Comparison of ENCODE assay signal across 9 mouse cellular contexts in genomic region chr7:90060343-90061175, GRCm38 (mm10).
DNase-seq lines count a peak whose midpoint lies in the region; ATAC-seq and TF ChIP-seq lines count a peak whose summit lies in the region.
"Had no signal": no experiment of that assay in that cellular context is flagged by ENCODE, and none has a peak within 500 bp of the region (broad histone marks: within the 10 kb centered on the region; RNA-seq: fewer than 3 reads in every experiment).

No protein-coding gene starts in this region.

- no peak for TF ChIP-seq EP300 in heart, postnatal 0 days (IDR thresholded peaks at IDR 0.05; ENCODE audit: low read depth)

- no peaks in the 10 kb centered on the region for H3K36me3 ChIP-seq in heart, postnatal 0 days (replicated peaks; ENCODE audit: control insufficient read depth, insufficient read depth, low read length)
- no peaks in the 10 kb centered on the region for H3K36me3 ChIP-seq in liver, embryonic 11.5 days (ENCODE audit: control insufficient read depth, insufficient read depth, low read length)
- H3K36me3 ChIP-seq: hindbrain, embryonic 15.5 days had no signal

- peak overlapping the region; percentile 24; the same call in 1 of the 2 replicates for H3K4me2 ChIP-seq in heart, postnatal 0 days (ENCODE audit: low read depth, low read length)
- H3K4me2 ChIP-seq in liver, embryonic 11.5 days, result peak overlapping the region; percentile 62
- H3K4me2 ChIP-seq: hindbrain, embryonic 15.5 days had no signal

- TF ChIP-seq CTCF in heart, postnatal 0 days (IDR thresholded peaks at IDR 0.05; ENCODE audit: low read depth), result no peak

- no peak for ATAC-seq in cerebellum, adult (ENCODE audit: insufficient number of reproducible peaks, low FRiP score, low TSS enrichment)
- ATAC-seq in heart, postnatal 0 days (ENCODE audit: insufficient read depth, low read depth), result peak; percentile 33; the same call in 1 of the 2 replicates
- peak; percentile 89 for ATAC-seq in liver, embryonic 11.5 days (replicated peaks; ENCODE audit: low FRiP score)

- no peaks in the 10 kb centered on the region for H3K27me3 ChIP-seq in heart, postnatal 0 days (ENCODE audit: control insufficient read depth, insufficient read depth, low read length)
- no peaks in the 10 kb centered on the region for H3K27me3 ChIP-seq in liver, embryonic 11.5 days (replicated peaks; ENCODE audit: control insufficient read depth, insufficient read depth, low read length)
- H3K27me3 ChIP-seq: hindbrain, embryonic 15.5 days had no signal

- 0 out of 2 replicates have a peak overlapping the region, but pooled peaks have one; percentile 18 for H3K9ac ChIP-seq in heart, postnatal 0 days (replicated peaks; ENCODE audit: low read depth, low read length)
- peak overlapping the region; percentile 41 for H3K9ac ChIP-seq in liver, embryonic 11.5 days (ENCODE audit: low read depth, low read length)
- H3K9ac ChIP-seq: hindbrain, embryonic 15.5 days had no signal

- peaks cover 15% of the 10 kb centered on the region for H3K4me1 ChIP-seq in heart, postnatal 0 days (ENCODE audit: control insufficient read depth, insufficient read depth)
- peaks cover 69% of the 10 kb centered on the region for H3K4me1 ChIP-seq in liver, embryonic 11.5 days (replicated peaks; ENCODE audit: control insufficient read depth, insufficient read depth, low read length)
- H3K4me1 ChIP-seq: hindbrain, embryonic 15.5 days had no signal

- H3K9me3 ChIP-seq in heart, postnatal 0 days (replicated peaks; ENCODE audit: control insufficient read depth, low read length), result no peaks in the 10 kb centered on the region
- no peaks in the 10 kb centered on the region for H3K9me3 ChIP-seq in liver, embryonic 11.5 days (ENCODE audit: control insufficient read depth, low read length)
- H3K9me3 ChIP-seq: hindbrain, embryonic 15.5 days had no signal

- H3K27ac ChIP-seq in heart, postnatal 0 days (ENCODE audit: low read depth), result peak overlapping the region; percentile 64
- peak overlapping the region; percentile 87 for H3K27ac ChIP-seq in liver, embryonic 11.5 days (ENCODE audit: low read depth, low read length)
- H3K27ac ChIP-seq: hindbrain, embryonic 15.5 days had no signal

- DNase-seq in cerebellum, postnatal 10 days, result peak; percentile 33 to 37
- DNase-seq in CD4-positive, CD25-positive, alpha-beta regulatory T cell, adult 2 months (ENCODE audit: low read depth, low spot score), result peak; percentile 29
- DNase-seq in heart, postnatal 0 days (ENCODE audit: low spot score), result peak; percentile 32
- peak; percentile 60 for DNase-seq in liver, embryonic 11.5 days (ENCODE audit: low spot score)
- DNase-seq in yolk sac, embryonic 10.5 days (ENCODE audit: low spot score), result peak; percentile 72
- DNase-seq in adrenal gland, postnatal 4 days (ENCODE audit: low spot score in 2 of 2), result no peak
- no peak for DNase-seq in gastrocnemius, postnatal 10 days

- H3K4me3 ChIP-seq in heart, postnatal 0 days (ENCODE audit: low read depth, low read length), result no peak overlapping the region; the same call in 1 of the 2 replicates
- H3K4me3 ChIP-seq in liver, embryonic 11.5 days (ENCODE audit: low read depth, low read length), result peak overlapping the region; percentile 35
- H3K4me3 ChIP-seq: hindbrain, embryonic 15.5 days had no signal

- WGBS in heart, postnatal 0 days, result 41% methylated on average over 16 of the region's 16 CpGs
- WGBS in liver, embryonic 11.5 days, result 36% methylated on average over 16 of the region's 16 CpGs

Comparison
In these comparisons a context has a peak if more than half of its experiments do, and no peak if none do; other contexts are left out.
1. DNase-seq: peak in cerebellum, postnatal 10 days (2 of 2), CD4-positive, CD25-positive, alpha-beta regulatory T cell, adult 2 months (single experiment), heart, postnatal 0 days (single experiment), liver, embryonic 11.5 days (single experiment) and yolk sac, embryonic 10.5 days (single experiment); none in adrenal gland, postnatal 4 days (0 of 2) and gastrocnemius, postnatal 10 days (single experiment).